Mouse (Mus musculus) heart, postnatal 4 days (tissue): ENCODE data around the gene Gm28539. TPM values are rescaled to one million over a fixed set of nuclear protein-coding genes. Genes with fewer than 3 reads are reported as not detected.
"Not testable (repeated sequence)": the region's sequence is repeated elsewhere in the genome, so short reads cannot be mapped to it uniquely, and the experiment has no call there.

ENCODE experiments used
- DNase-seq: peaks from one replicate; pipeline ENCODE4 v3.0.0; 2021
- total RNA-seq, 2 experiments: library from RNA; stranded (reverse); gene quantifications; 2 replicates each; pipeline ENCODE4 v1.2.3; 2021

Gene Gm28539
- total RNA-seq, 2 experiments from 2014 or later, result 0.09 to 0.52 TPM

DNA sequence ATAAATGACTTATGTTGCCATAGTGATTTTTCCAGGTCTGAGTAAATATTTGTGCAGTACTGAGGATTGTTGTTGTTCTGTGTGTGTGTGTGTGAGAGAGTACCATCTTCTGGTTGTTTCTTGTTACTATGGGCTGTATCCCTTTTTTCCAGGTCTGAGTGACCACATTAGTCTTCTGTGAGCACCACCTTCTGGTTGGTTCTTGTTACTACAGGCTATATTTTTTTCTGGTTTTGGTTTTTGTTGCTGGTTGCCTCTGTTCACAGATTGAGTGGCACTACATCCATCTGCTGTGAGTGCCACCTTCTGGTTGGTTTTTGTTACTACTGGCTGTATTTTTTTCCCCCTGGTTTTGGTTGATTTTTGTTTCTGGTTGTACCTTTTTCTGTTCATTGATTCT lies 22.2 kb downstream of the Gm28539 start:
- DNase-seq, result peak; percentile 44

DNA sequence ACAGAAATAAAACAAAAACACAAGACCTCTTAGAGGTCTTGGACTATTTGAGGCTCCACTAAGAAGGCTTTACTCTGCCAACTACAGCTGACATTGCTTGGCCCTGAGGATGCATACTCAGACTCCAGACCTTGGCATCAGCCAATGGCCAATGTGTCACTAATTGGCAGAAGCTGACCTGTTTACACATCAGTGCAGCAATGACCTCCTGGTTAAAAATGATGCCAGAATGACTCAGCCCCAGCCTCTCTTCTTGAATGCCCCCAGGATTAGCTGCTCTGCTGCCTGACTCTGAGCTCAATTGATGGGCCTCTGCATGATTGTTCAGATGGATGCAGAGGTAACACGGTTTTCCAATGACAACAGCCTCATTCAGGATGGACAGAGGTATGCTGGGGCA lies 23.8 kb downstream of the Gm28539 start:
- DNase-seq, result peak; percentile 35

DNA sequence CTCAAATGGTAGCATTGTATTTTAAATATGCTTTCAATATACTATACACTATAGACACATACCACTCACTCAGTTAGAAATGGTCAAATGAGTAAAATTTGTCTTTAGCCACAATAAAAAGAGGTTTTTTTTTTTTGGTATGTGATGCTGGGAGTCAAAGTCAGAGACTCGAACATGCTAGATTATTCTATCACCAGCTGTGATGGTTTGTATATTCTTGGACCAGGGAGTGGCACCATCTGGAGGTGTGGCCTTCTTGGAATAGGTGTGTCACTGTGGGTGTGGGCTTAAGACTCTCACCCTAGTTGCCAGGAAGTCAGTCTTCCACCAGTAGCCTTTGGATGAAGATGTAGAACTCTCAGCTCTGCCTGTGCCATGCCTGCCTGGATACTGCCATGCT lies 34.1 kb downstream of the Gm28539 start:
- not testable (repeated sequence) for DNase-seq

DNA sequence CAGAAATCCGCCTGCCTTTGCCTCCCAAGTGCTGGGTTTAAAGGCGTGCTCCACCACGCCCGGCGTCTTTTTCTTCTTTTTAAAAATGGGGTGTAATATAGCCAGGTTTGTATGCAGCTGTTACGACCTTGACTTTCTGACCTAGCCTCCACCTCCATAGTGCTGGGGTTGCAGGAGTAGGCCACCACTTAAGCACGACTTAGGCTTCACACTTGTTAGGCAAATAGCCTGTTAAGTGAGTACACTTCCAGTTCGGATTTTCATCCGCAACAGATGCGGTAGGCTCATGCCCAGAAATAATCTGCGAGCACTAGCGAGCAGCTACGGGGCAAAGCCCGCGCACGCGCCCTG lies 39.7 kb downstream of the Gm28539 start:
- DNase-seq, result no peak

DNA sequence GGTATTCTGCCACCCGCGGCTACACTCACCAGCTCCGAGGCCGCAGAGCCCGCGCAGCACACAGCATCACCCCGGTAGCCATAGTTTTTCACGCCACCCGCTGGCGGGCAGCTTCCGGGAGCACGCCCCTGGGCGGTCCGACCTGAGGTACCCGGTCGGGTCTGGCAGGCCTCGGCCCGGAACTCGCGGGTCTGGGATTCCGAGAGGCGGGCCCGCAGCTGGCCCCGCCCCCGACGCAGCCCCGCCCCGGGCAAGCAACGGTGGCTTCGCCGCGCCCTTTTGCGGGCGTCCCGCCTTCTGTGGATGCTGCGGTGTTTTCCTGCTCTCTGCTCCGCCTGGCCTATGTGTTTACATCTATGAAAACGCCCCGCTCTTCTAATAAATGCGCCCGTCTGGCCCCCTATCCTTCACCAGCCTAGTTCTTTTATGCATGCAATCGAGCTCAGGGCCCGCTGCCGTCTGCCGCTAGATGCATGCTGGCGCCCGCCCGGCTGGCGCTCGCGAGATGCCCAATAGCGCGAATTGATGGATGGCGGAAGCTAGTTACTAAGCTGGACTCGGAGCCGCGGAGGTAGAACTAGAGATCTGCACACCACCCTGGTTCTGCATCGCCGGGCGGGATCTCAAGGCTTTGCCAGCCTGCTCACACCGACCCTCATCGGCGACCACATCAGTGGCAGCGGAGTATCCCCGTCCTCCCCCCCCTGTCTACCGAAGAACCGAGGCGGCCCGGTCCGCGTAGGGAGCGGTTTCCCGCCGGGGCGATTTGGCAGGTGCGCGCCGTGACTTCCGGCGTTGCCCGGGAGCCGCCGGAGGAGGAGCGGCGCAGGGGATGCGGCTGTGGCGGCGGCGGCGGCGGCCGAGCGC lies 40.3 kb downstream of the Gm28539 start, which contains the start of the genes Mrpl40 and Hira:
Mrpl40 (minus strand) TSS at position 421 of the 867 bp plus-strand sequence.
Hira (plus strand) TSS at position 596 of the 867 bp plus-strand sequence.
- peak; percentile 95 for DNase-seq

DNA sequence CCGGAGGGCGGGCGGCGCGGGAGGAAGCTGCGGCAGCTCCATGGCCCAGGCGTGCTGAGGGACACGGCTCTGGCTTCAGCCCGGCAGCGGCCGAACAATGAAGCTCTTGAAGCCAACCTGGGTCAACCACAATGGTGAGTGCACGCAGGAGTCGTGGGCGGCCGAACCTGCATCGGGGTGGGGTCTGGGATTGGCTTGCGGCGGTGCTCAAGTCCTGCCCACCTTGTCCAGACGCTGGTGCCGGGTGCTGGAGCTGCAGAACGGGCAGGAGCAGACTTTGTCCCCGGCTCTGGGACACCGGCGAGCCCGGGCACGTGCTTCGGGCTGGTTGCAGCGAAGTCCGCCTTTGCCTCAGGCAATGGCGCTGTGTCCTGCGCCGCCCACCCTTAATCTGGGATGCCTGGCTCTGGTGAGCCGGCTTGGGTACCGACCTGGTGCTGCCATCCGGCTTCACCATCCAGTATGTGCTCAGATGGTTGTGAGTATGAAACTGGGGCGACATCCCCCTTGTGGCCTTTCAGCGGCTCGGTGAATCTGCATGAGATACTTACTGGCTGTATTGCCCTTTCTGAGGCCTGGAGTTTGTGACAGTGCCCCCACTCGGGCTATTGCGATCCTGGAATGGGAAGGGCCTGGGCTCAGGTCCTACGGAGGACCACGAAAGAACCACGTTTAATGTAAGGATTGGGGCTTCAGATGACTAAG lies 41.2 kb downstream of the Gm28539 start:
- peak; percentile 48 for DNase-seq

DNA sequence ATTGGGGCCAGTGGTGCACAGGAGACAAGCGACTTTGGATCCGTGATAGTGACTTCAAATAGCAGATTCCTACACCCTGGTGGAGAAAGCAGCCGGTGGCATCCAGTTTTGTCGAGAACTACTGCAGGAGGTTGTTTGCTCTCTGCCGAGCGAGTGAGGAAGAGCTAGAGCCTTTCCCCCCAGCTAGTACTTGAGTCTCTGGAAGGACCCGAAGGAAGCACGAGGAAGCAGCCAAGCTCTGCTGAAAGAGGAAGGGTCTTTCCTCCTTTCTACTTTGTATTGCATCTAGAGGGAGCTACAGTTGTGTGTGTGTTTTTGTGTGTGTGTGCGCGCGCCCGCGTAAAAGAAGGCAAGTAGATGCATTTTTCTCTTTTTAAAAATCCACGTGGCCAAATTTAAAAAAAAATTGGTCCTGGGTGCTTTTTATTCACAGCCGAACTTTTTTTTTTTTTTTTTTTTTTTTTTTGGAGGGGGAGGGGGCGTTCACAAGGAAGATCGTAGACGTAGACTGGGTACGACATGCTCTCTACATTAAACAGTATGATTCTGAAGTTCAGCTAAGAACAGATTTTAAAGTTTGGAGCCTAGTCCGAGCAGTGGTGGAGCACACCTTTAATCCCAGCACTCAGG lies 41.8 kb downstream of the Gm28539 start:
- DNase-seq, result no peak

DNA sequence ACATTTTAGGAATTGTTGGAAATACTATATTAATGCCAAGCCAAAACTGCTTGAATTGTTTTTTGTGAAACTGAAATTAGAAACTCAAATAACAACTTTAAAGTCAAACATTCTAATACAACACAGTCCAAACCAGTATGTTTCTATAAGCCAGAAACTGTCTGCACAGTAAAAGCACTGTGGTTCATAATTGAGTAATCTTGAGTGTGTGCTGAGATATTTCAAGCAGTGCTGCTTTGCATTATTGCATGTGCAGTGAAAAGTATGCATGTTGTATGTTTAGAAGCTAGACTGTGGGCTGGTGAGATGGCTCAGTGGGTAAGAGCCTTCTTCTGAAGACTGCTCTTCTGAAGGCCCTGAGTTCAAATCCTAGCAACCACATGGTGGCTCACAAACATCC lies 47.7 kb downstream of the Gm28539 start:
- no peak for DNase-seq

DNA sequence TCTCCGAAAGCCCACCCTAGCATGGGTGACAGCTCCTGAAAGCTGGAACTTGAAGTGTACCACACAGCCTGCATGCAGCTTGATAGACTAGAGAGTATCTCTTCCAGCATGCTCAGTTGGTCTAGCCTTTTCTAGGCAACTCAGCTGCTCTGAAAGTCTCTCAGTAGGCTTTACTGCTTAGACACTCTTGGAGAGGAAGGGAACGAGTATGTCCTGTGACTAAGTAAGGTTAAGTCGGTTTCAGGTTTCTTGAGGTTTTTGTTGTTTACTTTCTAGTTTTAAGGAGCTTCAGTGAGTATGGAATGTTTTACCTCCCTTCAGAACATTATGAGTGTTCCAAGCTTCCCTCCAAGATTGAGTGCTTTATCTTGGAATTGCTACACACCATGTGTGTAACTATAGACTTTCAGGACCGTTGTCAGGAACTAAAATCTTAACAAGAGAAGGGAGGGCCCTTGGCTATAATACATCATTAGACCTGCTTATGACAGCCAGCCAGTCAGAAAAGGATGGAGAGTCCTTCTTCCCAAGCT lies 57.5 kb downstream of the Gm28539 start:
- DNase-seq, result no peak

DNA sequence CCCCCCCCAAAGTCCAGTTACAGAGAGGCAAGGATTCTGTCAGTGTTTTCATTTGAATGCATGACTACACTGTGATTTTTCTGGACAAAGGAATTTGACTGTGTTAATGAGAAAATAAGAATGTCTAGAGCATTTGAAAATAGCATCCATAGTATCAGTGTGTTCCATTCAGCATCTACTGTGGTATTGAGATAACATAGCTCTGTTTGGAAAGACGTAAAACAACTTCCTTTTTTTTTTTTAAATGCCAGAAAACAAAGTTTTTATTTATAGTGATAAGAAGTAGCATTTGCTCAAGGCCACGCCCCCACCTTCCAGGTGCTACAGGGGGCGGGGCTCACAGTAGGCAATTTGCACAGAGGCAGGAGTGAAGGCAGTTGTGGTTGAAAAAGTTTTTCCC lies 58.9 kb downstream of the Gm28539 start:
- no peak for DNase-seq

DNA sequence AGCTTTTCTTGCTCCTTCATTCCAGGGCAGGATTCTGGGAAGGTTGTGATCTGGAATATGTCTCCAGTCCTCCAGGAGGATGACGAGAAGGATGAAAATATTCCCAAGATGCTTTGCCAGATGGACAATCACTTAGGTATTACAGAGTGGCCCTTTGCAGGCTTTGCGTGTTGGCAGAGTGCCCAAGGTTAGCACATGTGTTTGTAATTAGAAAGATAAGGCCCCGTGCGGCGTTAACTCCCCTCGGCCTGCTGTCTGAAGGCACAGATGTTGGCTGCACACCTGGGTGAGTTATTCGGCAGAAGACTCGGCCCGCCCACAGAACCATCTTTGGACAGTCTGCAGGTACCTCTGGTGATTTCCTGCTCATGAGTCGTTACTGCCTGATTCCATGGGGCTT lies 60.0 kb downstream of the Gm28539 start:
- peak; percentile 57 for DNase-seq

DNA sequence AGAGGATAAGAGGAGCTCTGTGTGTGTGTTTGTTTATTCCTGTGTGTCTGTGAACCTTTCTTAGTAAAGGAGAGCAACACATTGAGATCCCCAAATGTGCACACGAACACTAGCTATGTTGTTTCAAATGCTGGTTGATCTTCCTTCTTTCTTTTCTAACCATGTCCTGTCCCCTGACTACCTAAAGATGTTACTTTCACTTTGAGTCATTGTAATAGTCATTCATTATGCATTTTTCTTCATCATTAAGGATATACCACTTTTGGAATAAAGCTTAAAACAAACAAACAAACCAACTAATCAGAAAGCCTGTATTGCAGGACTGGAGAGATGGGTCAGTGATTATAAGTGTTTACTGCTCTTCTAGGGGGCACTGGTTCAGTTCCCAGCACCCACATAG lies 69.3 kb downstream of the Gm28539 start:
- no peak for DNase-seq

DNA sequence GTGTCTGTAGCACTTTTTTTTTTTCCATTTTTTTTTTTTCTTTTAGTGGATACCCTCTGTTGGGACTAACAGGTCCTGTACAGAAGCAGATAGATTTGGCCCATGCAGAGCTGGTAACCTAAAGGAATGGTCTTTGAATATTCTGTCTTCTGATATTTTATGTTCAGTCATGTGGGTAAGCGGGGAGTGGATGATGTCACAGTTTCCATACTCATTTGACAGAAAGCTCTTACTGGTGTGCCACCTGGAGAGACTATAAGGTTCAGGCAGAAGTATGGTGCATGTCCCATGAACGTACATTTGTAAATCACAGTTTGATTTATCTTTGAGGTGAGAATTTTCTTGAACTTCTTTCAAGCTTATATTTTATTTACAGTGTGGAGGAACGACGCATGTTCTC lies 79.7 kb downstream of the Gm28539 start:
- DNase-seq, result no peak

DNA sequence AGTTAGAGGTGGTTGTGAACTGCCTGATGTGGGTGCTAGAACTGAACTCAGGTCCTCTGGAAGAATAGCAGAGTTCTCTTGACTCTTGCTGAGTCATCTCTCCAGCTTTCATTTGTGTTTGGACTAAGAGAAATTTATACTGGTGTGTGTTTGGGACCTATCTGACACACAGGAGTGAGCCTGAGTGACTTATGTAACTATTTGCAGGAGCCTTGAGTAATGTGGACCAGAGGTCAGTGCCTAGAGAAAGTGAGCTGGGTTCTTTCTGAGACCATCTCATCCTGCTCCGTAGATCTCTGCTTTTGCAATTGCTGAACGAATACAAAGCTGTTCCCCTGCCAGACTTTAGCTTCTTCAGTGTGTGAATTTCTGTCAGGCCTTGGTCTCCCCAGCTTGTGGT lies 85.4 kb downstream of the Gm28539 start:
- no peak for DNase-seq

DNA sequence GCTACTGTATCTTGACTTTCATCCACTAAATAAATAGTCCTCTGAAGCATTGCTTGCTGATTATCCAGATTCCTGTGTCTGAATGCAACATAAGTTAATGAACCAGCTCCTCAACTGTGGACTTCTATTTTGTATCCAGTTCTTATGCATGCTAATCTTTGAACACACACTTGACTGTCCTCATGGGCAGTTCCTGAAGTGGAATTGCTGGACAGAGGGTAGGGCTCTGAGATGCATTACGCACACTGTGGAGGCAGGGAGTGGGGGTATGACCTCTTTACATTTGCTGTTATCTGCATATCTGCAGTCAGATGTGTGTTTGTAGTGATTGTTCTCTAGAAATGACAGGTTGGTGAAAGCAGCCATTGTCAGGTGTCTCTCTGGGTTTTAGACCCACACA lies 91.6 kb downstream of the Gm28539 start:
- DNase-seq, result no peak

DNA sequence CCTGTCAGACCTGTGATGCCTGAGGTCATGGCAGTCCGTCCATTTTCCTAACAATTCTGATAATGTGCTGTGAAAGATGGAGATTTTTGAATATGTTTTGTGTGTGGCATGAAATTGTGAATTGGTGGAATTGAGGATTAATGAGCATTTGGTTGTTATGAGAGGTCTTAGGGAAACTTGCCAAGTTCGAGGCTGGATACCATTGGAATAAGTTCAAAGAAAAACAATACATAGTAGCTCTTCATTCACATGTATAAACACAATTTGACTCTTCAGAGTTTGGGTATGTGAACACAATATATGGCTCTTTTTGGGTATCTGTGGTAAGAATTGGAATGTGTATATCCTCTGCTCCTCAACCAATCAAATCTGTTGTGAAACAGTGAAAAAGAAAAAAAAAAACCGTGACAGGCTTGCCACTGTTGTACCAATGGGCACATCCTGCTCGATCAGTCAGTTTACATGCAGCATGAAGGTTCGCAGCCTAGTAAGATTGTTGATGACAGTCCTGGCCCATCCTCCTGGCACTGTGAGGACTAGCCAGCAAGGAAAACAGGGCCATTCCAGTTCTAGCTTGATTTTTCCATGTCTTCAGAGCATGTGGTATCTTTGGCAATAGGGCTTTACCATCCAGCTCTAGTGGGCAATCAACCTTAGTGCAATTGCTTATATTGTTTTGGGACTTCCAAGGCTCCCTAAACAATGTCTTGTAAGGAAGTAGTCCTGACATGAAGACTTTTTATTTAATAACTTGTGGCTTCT lies 102.1 kb downstream of the Gm28539 start:
- no peak for DNase-seq

DNA sequence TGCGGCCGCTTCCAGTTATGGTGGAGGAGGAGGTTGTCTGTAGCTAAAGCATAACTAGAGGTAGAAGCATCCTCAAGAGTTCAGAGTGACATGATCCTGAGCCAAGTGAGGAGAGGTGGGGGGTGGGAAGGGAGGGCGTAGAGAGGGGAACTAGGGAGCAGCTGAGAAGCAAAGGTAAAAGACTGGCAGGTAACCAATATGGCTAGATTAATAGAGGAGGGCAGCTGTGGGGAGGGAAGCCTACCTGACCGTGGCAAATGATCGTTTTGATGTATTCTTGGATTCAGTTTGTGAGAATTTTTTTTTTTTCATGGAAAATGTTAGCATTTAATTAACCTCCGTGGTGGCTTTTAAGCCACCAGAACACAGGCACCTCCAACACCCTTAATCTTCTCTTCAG lies 107.5 kb downstream of the Gm28539 start:
- DNase-seq, result no peak

DNA sequence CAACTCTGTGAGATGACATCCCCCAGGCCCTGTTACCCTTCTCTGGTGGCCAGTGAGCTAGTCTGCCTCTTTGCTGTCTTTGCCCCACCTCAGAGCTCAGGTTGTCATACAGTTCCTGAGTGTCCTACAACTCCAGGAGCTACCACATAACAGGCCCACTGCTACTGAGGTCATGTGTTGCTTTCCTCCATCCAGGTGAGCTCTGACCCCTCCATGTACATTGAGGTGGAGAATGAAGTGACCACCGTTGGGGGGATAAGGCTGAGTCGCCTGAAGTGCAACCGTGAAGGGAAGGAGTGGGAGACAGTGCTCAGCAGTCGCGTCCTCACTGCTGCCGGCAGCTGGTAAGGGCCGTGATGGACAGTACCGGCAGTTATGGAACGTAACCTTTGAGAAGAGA lies 112.6 kb downstream of the Gm28539 start:
- no peak for DNase-seq

DNA sequence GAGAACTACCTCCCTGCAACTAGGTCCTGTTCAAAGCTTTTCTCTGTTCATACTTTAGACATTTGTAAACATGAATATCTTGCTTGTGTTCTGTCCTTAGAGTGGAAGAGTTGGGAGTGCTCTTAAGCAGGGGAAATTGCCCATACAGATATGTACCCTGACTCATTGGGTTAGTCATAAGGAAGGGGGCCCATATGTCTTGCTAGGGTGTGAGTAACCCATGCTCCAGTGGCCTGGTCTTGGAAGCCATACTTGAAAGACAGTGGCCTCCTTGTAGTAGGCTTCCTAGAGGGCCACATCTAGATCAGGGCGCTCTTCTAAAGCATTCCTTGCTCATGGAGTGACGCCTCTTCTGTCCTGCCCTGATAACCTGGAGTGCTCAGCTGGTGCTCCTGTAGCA lies 114.0 kb downstream of the Gm28539 start:
- DNase-seq, result no peak

DNA sequence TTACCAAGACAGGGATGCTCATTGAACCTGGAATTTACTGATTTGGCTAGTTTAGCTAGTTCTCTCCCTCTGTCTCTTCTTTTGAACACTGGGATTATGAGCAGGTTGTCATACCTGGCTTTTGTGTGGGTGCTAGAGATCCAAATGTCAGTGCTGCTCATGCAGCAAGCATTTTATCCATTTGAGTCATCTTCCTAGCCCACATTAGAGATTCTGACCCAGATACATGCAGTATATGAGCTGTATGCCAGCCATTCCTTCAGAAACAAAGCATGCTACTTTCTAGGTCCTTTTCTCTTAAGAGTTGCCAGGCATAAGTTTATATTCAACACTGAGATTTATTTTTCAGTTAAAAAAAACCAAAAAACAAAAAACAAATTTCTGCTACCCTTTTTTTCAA lies 116.4 kb downstream of the Gm28539 start:
- no peak for DNase-seq

DNA sequence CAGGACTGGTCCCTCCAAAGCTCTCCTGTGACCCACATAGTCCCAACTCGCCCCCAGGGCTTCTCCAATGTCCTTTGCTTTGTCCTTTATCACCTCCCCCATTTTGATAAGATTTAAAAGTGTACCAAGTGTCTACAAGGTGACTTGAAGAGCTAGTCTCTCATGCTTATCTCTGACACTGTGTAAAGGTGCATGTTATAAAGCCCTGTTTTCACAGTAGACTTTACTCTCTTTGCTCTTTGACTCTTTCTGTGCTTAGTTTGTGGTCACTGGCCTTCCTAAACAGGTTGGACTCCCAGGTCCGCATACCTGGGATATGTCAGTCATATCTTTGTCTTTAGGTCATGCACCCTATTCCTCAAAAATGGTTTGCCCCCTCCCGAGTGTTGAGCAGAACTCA lies 118.7 kb downstream of the Gm28539 start:
- no peak for DNase-seq

DNA sequence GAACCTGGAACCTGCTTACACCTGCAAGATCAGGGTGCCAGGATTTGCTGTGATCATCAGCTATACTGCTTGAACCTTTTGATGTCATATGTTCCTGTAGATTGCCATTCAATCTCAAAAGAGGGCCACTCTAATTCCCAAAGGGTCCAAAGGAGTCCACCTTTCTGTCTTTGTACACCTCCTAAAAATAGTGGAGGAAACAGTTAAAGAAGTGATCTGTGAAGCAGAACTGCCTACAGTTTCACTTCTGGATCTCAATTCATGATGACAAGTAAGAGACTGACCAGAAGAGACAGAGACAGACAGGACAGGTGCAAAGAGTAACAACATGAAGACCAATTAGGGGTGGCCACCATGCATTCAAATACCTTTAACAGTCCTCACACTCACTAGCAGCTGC lies 127.1 kb downstream of the Gm28539 start:
- no peak for DNase-seq
